Mouse (Mus musculus) intestine, embryonic 14.5 days (tissue): ENCODE measurements around the gene Nxn. TPM values are rescaled to one million over a fixed set of nuclear protein-coding genes. Genes with fewer than 3 reads are reported as not detected.

Experiments used
- polyA plus RNA-seq: library from polyadenylated mRNA; unstranded; fragments of >200 nt; fragmentation: Nextera tagmentation; extraction: Ambion mirVana; gene quantifications from 2 replicates; pipeline ENCODE4 v1.2.1, GENCODE M21; 2014

Gene Nxn
- polyA plus RNA-seq, 1 experiment from 2014 or later = 45.8 TPM

Other genes with a start within 250 kb of the Nxn start
- gene Vps53, start 219.5 kb downstream of the Nxn start, polyA plus RNA-seq = 42.5 and 45.7 TPM in 2 replicates
- 114 and 117 TPM in 2 replicates for gene Fam57a, start 219.5 kb downstream of the Nxn start, polyA plus RNA-seq
- gene Dbil5, start 181.5 kb downstream of the Nxn start, polyA plus RNA-seq = 1.2 and 2.0 TPM in 2 replicates
- gene Gemin4, start 181.5 kb downstream of the Nxn start, polyA plus RNA-seq = 37.5 and 42.9 TPM in 2 replicates
- gene Mrm3, start 155.4 kb downstream of the Nxn start, polyA plus RNA-seq = 29.6 and 29.9 TPM in 2 replicates
- 147 and 161 TPM in 2 replicates for gene Glod4, start 155.4 kb downstream of the Nxn start, polyA plus RNA-seq
- 117 and 119 TPM in 2 replicates for gene Timm22, start 7.8 kb upstream of the Nxn start, polyA plus RNA-seq
- gene Abr, start 223.2 kb upstream of the Nxn start, polyA plus RNA-seq = 41.1 and 44.3 TPM in 2 replicates